Mouse (Mus musculus) forebrain, embryonic 15.5 days (tissue): ENCODE data around the gene Il31ra. TPM values are rescaled to one million over a fixed set of nuclear protein-coding genes. Genes with fewer than 3 reads are reported as not detected.

Experiments
- ATAC-seq: fragments of 200-750 bp; cut with Nextera tagmentation; replicated peaks from 2 replicates; pipeline ENCODE4 v1.8.0; 2017; ENCODE audit warnings: mild to moderate bottlenecking, moderate TSS enrichment, moderate library complexity
- H3K27ac ChIP-seq: fragments of 300-500 bp; sonication (generic); replicated peaks from 2 replicates; pipeline ENCODE4 v1.5.1; 2015; ENCODE audit warnings: mild to moderate bottlenecking, inconsistent platforms
- H3K27me3 ChIP-seq: fragments of 300-500 bp; sonication (generic); 2 replicates; pipeline ENCODE4 v1.6.1; 2015; ENCODE audit warnings: inconsistent platforms
- H3K36me3 ChIP-seq: fragments of 300-500 bp; sonication (generic); 2 replicates; pipeline ENCODE4 v1.6.1; 2015; ENCODE audit warnings: mild to moderate bottlenecking, inconsistent platforms
- H3K4me1 ChIP-seq: fragments of 300-500 bp; sonication (generic); 2 replicates; pipeline ENCODE4 v1.6.1; 2015; ENCODE audit warnings: inconsistent platforms
- H3K4me2 ChIP-seq: fragments of 300-500 bp; sonication (generic); replicated peaks from 2 replicates; pipeline ENCODE4 v1.6.1; 2015; ENCODE audit warnings: mild to moderate bottlenecking, inconsistent platforms
- H3K4me3 ChIP-seq: fragments of 300-500 bp; sonication (generic); 2 replicates; pipeline ENCODE4 v1.5.1; 2015; ENCODE audit warnings: mild to moderate bottlenecking, inconsistent platforms
- H3K9ac ChIP-seq: fragments of 300-500 bp; sonication (generic); replicated peaks from 2 replicates; pipeline ENCODE4 v1.6.1; 2015; ENCODE audit warnings: mild to moderate bottlenecking, inconsistent platforms
- H3K9me3 ChIP-seq: fragments of 300-500 bp; sonication (generic); 2 replicates; pipeline ENCODE4 v1.6.1; 2016; ENCODE audit warnings: inconsistent platforms
- WGBS: fragments of 180-500 bp; shearing (Covaris S2); methylation state at CpG from one replicate; pipeline ENCODE4 v1.1.7; 2015; ENCODE audit warnings: mixed read lengths; 5-methylcytosine and 5-hydroxymethylcytosine counted together
- polyA plus RNA-seq: library from polyadenylated mRNA; unstranded; fragments of >200 nt; fragmentation: Nextera tagmentation; extraction: Ambion mirVana; gene quantifications from 2 replicates; pipeline ENCODE4 v1.2.1, GENCODE M21; 2015

Gene Il31ra
- polyA plus RNA-seq, 1 experiment from 2014 or later = 0.19 TPM

- H3K4me3 ChIP-seq = no peak overlapping the region
- peaks cover 19% of the 10 kb centered on the region; the same call in 1 of the 2 replicates for H3K36me3 ChIP-seq
- H3K9ac ChIP-seq = no peak overlapping the region
- H3K4me1 ChIP-seq = no peaks in the 10 kb centered on the region
- H3K27me3 ChIP-seq = no peaks in the 10 kb centered on the region
- no peak overlapping the region for H3K27ac ChIP-seq
- no peak for ATAC-seq
- no peaks in the 10 kb centered on the region for H3K9me3 ChIP-seq
- WGBS = 94% methylated on average over 4 of the region's 4 CpGs
- no peak overlapping the region for H3K4me2 ChIP-seq
Observed at GRCm38 (mm10) chr13:112500027-112500426, 94.1 kb downstream of the Il31ra start.

DNA sequence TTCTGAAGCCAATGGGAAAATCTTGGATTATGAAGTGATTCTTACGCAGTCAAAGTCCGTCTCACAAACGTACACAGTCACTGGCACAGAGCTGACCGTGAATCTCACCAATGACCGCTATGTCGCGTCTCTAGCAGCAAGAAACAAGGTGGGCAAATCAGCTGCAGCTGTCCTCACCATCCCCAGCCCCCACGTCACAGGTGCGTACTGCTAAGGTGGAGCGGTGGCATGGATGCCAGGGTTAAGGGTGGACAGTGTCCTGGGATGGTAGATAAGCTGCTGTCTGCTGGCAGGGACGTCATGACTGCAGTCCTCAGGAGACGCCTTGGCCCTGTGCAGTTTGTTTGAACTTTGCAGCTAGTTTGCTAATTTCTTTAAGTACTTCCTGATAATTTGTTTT is 99.6 kb downstream of the Il31ra start:
- H3K27me3 ChIP-seq = no peaks in the 10 kb centered on the region
- H3K4me1 ChIP-seq = no peaks in the 10 kb centered on the region
- ATAC-seq = no peak
- WGBS = 96% methylated on average over 12 of the region's 12 CpGs
- H3K9me3 ChIP-seq = no peaks in the 10 kb centered on the region
- H3K9ac ChIP-seq = no peak overlapping the region
- H3K4me3 ChIP-seq = no peak overlapping the region
- no peak overlapping the region for H3K4me2 ChIP-seq
- peaks cover 10% of the 10 kb centered on the region; the same call in 1 of the 2 replicates for H3K36me3 ChIP-seq
- no peak overlapping the region for H3K27ac ChIP-seq

DNA sequence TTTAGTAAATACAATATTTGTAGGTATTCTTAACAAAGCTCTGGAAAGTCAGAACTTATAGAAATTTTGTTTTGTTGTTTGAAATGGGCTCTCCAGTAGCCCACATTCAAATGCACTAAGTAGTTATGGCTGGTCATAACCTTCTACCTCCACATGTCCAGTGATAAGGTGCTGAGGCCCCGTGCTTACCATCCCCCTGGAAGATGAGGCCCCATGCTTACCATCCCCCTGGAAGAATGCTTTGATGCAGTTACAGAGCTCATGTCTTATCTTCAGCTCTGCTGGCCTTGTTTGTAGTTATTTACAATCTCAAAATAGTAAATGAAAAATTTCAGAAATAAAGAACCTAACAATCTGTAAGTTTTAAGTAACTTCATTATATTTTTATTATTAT is 101.9 kb downstream of the Il31ra start:
- Histone ChIP-seq H3K4me2 (no peak overlapping the region), H3K27me3 (no peaks in the 10 kb centered on the region), H3K9me3 (no peaks in the 10 kb centered on the region), H3K4me3 (no peak overlapping the region), H3K9ac (no peak overlapping the region), H3K27ac (no peak overlapping the region), H3K36me3 (0 out of 2 replicates have a peak, but pooled peaks cover 2% of the 10 kb centered on the region), H3K4me1 (no peaks in the 10 kb centered on the region)
- WGBS = 89% methylated on average over 1 of the region's 1 CpGs
- ATAC-seq = no peak

DNA sequence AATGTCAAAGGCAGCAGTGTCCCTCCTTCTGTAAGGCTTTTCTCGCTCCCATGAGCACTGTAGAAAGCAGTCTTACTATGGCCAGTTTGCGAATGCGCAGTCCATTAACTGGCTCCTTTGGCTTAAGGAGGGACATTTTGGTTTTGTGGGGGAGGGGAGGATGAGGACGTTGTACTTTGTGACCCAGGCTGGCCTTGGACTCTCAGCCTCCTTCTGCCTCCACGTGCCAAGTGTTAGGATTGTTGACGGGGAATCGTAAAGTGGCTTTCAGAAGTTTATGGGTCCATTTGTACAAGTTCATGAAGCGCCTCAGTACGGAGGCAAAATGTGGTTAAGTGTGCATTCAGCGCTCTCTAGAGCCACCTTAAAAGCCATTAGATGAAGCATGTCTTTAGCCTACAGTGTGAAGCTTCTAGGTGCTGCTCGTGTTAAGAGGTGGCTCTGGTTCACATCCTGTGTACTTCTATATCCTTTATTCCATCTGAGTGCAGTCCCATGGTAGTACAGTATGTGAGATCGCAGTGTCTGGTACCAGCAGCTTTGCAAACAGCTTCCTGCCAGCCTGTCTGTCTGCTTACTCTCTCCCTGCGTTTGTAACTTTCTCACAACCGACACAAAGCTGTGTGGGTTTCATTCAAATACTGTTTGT is 102.4 kb downstream of the Il31ra start:
- Histone ChIP-seq H3K4me2 (no peak overlapping the region), H3K27ac (no peak overlapping the region), H3K9me3 (no peaks in the 10 kb centered on the region), H3K27me3 (no peaks in the 10 kb centered on the region), H3K4me3 (no peak overlapping the region), H3K36me3 (no peaks in the 10 kb centered on the region), H3K4me1 (no peaks in the 10 kb centered on the region), H3K9ac (no peak overlapping the region)
- ATAC-seq = no peak
- 93% methylated on average over 14 of the region's 14 CpGs for WGBS

- Histone ChIP-seq H3K27me3 (no peaks in the 10 kb centered on the region), H3K27ac (no peak overlapping the region), H3K4me1 (no peaks in the 10 kb centered on the region), H3K9me3 (no peaks in the 10 kb centered on the region), H3K9ac (no peak overlapping the region), H3K36me3 (peaks cover 11% of the 10 kb centered on the region; the same call in 1 of the 2 replicates), H3K4me2 (no peak overlapping the region), H3K4me3 (no peak overlapping the region)
- no peak for ATAC-seq
- over 99% methylated on average over 3 of the region's 3 CpGs for WGBS
Observed at GRCm38 (mm10) chr13:112490036-112490435, 104.1 kb downstream of the Il31ra start.

- H3K4me3 ChIP-seq = no peak overlapping the region
Observed at GRCm38 (mm10) chr13:112486676-112487075, 107.5 kb downstream of the Il31ra start.

DNA sequence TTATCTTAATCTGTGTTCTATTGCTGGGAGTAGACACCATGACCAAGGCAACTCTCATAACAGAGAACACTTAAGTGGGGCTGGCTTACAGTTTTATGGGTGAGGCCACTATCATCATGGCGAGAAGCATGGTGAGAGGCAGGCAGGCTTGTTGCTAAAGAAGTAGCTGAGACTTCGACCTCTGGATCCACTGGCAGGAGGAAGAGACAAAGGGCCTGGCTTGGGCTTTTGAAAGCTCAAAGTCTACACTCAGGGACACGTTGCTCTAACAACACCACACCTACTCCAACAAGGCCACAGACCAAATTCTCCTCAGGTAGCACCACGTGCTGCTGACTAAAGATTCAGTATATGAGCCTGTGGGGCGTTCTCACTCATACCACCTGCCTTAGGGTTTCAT is 107.9 kb downstream of the Il31ra start:
- Histone ChIP-seq H3K4me3 (no peak overlapping the region), H3K36me3 (peaks cover 18% of the 10 kb centered on the region; the same call in 1 of the 2 replicates), H3K4me2 (no peak overlapping the region), H3K27me3 (no peaks in the 10 kb centered on the region), H3K9me3 (no peaks in the 10 kb centered on the region), H3K4me1 (no peaks in the 10 kb centered on the region), H3K27ac (no peak overlapping the region), H3K9ac (no peak overlapping the region)
- ATAC-seq = no peak
- 96% methylated on average over 5 of the region's 5 CpGs for WGBS

More at GRCm38 (mm10) chr13:112486676-112487075, 107.5 kb downstream of the Il31ra start:
- H3K36me3 ChIP-seq = peaks cover 15% of the 10 kb centered on the region; the same call in 1 of the 2 replicates
- H3K27me3 ChIP-seq = no peaks in the 10 kb centered on the region
- 94% methylated on average over 5 of the region's 5 CpGs for WGBS
- H3K27ac ChIP-seq = no peak overlapping the region
- H3K4me1 ChIP-seq = no peaks in the 10 kb centered on the region
- no peak for ATAC-seq
- H3K9ac ChIP-seq = no peak overlapping the region
- no peaks in the 10 kb centered on the region for H3K9me3 ChIP-seq
- no peak overlapping the region for H3K4me2 ChIP-seq

DNA sequence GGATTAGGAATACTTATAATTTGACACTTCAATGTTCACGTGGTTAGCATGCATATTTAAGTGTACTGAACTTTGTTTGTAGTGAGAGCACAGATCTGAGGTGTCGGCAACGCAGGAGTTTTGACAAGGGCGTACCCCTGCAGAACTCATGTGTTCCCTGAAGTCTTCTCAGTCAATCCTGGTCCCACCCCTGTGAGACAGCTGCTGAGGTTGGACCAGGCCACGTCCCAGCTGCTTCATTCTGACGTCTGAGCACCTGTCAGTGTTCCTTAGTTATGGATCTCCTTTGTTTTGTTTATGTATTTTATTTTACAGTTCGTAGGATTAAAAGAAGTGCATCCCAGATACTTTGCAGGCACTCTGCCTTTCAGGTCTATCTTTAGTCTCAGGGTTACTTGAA is 111.1 kb downstream of the Il31ra start:
- Histone ChIP-seq H3K4me3 (no peak overlapping the region), H3K9me3 (no peaks in the 10 kb centered on the region), H3K9ac (no peak overlapping the region), H3K27me3 (no peaks in the 10 kb centered on the region), H3K27ac (no peak overlapping the region), H3K4me2 (no peak overlapping the region), H3K36me3 (peaks cover 22% of the 10 kb centered on the region; the same call in 1 of the 2 replicates), H3K4me1 (no peaks in the 10 kb centered on the region)
- WGBS = 87% methylated on average over 7 of the region's 7 CpGs
- ATAC-seq = no peak

GRCm38 (mm10) chr13:112482525-112482924 is 111.6 kb downstream of the Il31ra start:
- peaks cover 22% of the 10 kb centered on the region; the same call in 1 of the 2 replicates for H3K36me3 ChIP-seq
- no peak overlapping the region for H3K4me3 ChIP-seq
- H3K9me3 ChIP-seq = no peaks in the 10 kb centered on the region
- H3K27me3 ChIP-seq = no peaks in the 10 kb centered on the region
- WGBS = 92% methylated on average over 5 of the region's 5 CpGs
- H3K4me2 ChIP-seq = no peak overlapping the region
- no peak overlapping the region for H3K9ac ChIP-seq
- H3K27ac ChIP-seq = no peak overlapping the region
- H3K4me1 ChIP-seq = no peaks in the 10 kb centered on the region
- ATAC-seq = no peak

GRCm38 (mm10) chr13:112479926-112480325 is 114.2 kb downstream of the Il31ra start:
- no peak overlapping the region for H3K9ac ChIP-seq
- no peak for ATAC-seq
- peaks cover 19% of the 10 kb centered on the region; the same call in 1 of the 2 replicates for H3K36me3 ChIP-seq
- no peaks in the 10 kb centered on the region for H3K9me3 ChIP-seq
- H3K27me3 ChIP-seq = no peaks in the 10 kb centered on the region
- H3K27ac ChIP-seq = no peak overlapping the region
- no peak overlapping the region for H3K4me2 ChIP-seq
- H3K4me3 ChIP-seq = no peak overlapping the region
- WGBS = 91% methylated on average over 15 of the region's 15 CpGs
- H3K4me1 ChIP-seq = no peaks in the 10 kb centered on the region

GRCm38 (mm10) chr13:112479032-112479431 is 115.1 kb downstream of the Il31ra start:
- H3K4me3 ChIP-seq = no peak overlapping the region
- no peak overlapping the region for H3K9ac ChIP-seq
- 87% methylated on average over 7 of the region's 7 CpGs for WGBS
- no peak overlapping the region for H3K27ac ChIP-seq
- no peaks in the 10 kb centered on the region for H3K9me3 ChIP-seq
- peaks cover 19% of the 10 kb centered on the region; the same call in 1 of the 2 replicates for H3K36me3 ChIP-seq
- H3K27me3 ChIP-seq = no peaks in the 10 kb centered on the region
- H3K4me2 ChIP-seq = no peak overlapping the region
- no peak for ATAC-seq
- no peaks in the 10 kb centered on the region for H3K4me1 ChIP-seq

- whole genome bisulfite sequencing = 79% methylated on average over 21 of the region's 21 CpGs
- no peak for ATAC-seq
- no peaks in the 10 kb centered on the region for H3K9me3 ChIP-seq
- H3K4me3 ChIP-seq = no peak overlapping the region
- H3K27ac ChIP-seq = no peak overlapping the region
- H3K27me3 ChIP-seq = no peaks in the 10 kb centered on the region
- H3K9ac ChIP-seq = no peak overlapping the region
- no peaks in the 10 kb centered on the region for H3K4me1 ChIP-seq
- H3K36me3 ChIP-seq = peaks cover 8% of the 10 kb centered on the region; the same call in 1 of the 2 replicates
- H3K4me2 ChIP-seq = no peak overlapping the region
Observed at GRCm38 (mm10) chr13:112473757-112474755, 120.1 kb downstream of the Il31ra start.
